Mouse (Mus musculus): ENCODE data around the gene Zp3. TPM values are rescaled to one million over a fixed set of nuclear protein-coding genes. Genes with fewer than 3 reads are reported as not detected.

The Zp3 gene
- polyA plus RNA-seq, 1 experiment from 2014 or later = not detected

DNA sequence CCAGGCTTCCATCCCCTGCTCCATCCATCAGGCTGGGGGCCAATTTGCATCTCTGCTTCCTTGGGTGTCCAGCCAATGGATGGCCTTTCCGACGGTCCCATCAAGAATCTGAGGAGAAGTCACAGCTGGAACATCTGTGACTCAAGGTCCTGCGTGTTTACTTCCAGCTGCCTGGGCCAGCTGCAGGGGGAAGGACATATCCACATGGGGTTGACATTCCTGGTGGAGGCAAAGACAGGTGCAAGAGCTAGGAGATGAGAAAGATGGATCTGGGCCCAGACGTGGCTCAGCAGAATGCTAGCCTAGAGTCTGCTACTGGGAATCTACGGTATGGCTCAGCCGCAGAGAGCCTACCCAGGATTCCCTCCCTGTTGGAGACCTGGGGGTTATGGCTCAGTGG is 9.7 kb upstream of the Zp3 start:
- Histone ChIP-seq H3K27ac (ENCODE audit: low read depth, low read length) (no peak overlapping the region), H3K9me3 (ENCODE audit: control insufficient read depth, low read length) (no peaks in the 10 kb centered on the region), H3K9ac (ENCODE audit: low read depth, low read length) (no peak overlapping the region), H3K4me3 (ENCODE audit: low read length) (no peak overlapping the region), H3K4me1 (ENCODE audit: control insufficient read depth, insufficient read depth, low read depth, low read length) (peaks cover 4% of the 10 kb centered on the region), H3K27me3 (replicated peaks; ENCODE audit: control insufficient read depth, insufficient read depth, low read length) (no peaks in the 10 kb centered on the region), H3K4me2 (ENCODE audit: low read length) (no peak overlapping the region), H3K36me3 (ENCODE audit: control insufficient read depth, insufficient read depth, low read length) (no peaks in the 10 kb centered on the region)
- no peak for ATAC-seq
- 80% methylated on average over 6 of the region's 6 CpGs for WGBS

DNA sequence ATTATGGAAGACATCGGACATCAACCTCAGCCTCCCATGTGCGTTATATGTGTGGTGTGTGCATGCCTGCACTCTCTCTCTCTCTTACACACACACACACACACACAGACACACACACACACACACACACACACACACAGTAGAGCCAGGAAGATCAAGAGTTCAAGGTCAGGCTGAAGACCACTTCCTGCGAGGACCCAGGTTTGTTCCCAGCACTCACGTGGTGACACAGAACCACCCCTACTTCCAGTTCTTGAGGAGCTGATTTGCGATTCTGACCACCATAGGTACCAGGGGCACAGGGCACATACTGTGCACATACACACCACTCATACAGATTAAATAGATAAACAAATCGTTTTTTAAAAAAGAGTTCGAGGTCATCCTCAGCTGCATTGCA is 8.0 kb upstream of the Zp3 start:
- WGBS = 92% methylated on average over 7 of the region's 7 CpGs
- Histone ChIP-seq H3K27me3 (replicated peaks; ENCODE audit: control insufficient read depth, insufficient read depth, low read length) (no peaks in the 10 kb centered on the region), H3K9ac (ENCODE audit: low read depth, low read length) (no peak overlapping the region), H3K36me3 (ENCODE audit: control insufficient read depth, insufficient read depth, low read length) (no peaks in the 10 kb centered on the region), H3K27ac (ENCODE audit: low read depth, low read length) (no peak overlapping the region), H3K4me3 (ENCODE audit: low read length) (no peak overlapping the region), H3K9me3 (ENCODE audit: control insufficient read depth, low read length) (no peaks in the 10 kb centered on the region), H3K4me1 (ENCODE audit: control insufficient read depth, insufficient read depth, low read depth, low read length) (no peaks in the 10 kb centered on the region), H3K4me2 (ENCODE audit: low read length) (no peak overlapping the region)
- ATAC-seq = no peak

DNA sequence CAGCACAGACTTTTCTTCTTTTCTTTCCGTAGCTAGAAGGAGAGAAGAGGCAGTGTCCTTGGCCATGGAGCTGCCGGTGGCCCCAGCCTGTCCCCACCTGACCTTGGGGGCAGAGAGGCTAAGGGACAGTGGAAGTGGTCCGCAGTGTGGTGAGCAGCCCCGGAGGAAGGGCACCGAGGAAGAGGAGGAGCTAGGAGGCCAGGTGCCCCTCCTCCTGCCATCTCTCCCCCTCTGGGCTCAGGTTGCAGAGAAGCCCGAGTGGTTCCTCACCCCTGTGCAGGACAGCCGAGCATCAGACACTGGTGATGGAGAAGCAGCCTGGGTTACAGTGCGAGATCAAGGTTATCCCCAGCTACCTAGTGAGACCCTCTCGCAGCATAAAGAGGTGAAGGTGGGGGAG is 5.5 kb upstream of the Zp3 start, which contains the start of gene Ssc4d:
Gene Ssc4d (minus strand): TSS at position 167 of the 400 bp plus-strand sequence.
- no peak within 1 kb of the TSS for H3K4me2 ChIP-seq (ENCODE audit: low read length)
- H3K9ac ChIP-seq (ENCODE audit: low read depth, low read length) = no peak within 1 kb of the TSS
- H3K36me3 ChIP-seq (ENCODE audit: control insufficient read depth, insufficient read depth, low read length) = no peaks in the 10 kb centered on the region
- no peaks in the 10 kb centered on the region for H3K9me3 ChIP-seq (ENCODE audit: control insufficient read depth, low read length)
- no peaks in the 10 kb centered on the region for H3K27me3 ChIP-seq (replicated peaks; ENCODE audit: control insufficient read depth, insufficient read depth, low read length)
- no peaks in the 10 kb centered on the region for H3K4me1 ChIP-seq (ENCODE audit: control insufficient read depth, insufficient read depth, low read depth, low read length)
- ATAC-seq = no peak
- H3K4me3 ChIP-seq (ENCODE audit: low read length) = no peak within 1 kb of the TSS
- 28% methylated on average over 9 of the region's 9 CpGs for WGBS
- no peak within 1 kb of the TSS for H3K27ac ChIP-seq (ENCODE audit: low read depth, low read length)

DNA sequence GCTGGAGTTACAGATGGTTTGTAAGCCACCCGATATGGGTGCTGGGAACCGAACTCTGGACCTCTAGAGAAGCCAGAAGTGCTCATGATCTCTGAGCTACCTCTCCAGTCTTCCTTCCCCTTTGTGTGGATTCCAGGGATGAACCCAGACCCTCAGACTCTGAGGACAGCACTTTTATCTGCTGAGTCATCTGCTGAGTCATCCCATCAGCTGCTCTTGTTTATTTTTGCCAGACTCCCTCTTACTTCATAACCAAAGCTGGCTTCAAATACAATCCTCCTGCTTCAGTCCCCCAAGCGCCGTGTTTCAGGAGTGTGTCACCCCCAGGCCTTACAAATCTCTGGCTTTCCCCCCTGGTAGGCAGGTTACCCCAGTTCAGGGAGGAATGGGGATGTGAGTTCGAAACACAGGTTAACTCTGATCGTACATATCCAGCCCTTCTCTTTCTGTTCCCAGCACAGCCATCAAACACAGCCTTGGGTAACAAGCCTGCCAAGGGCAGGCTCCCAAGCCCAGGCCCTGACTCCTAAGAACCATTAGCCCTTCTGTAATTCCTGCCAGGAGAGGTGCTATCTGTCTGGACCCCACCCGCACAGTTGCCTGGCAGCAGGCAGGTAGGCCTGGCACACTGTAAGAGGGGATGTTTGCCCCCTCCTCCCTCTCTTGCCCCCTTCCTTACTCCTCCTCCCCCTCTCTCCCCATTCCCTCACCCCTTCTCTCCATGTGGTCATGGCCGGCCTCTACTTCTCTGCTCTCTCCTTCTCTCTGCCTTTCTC is 3.8 kb upstream of the Zp3 start:
- Histone ChIP-seq H3K9ac (ENCODE audit: low read depth, low read length) (no peak overlapping the region), H3K4me1 (ENCODE audit: control insufficient read depth, insufficient read depth, low read depth, low read length) (no peaks in the 10 kb centered on the region), H3K4me3 (ENCODE audit: low read length) (no peak overlapping the region), H3K36me3 (ENCODE audit: control insufficient read depth, insufficient read depth, low read length) (no peaks in the 10 kb centered on the region), H3K4me2 (ENCODE audit: low read length) (no peak overlapping the region), H3K9me3 (ENCODE audit: control insufficient read depth, low read length) (no peaks in the 10 kb centered on the region), H3K27ac (ENCODE audit: low read depth, low read length) (no peak overlapping the region), H3K27me3 (replicated peaks; ENCODE audit: control insufficient read depth, insufficient read depth, low read length) (no peaks in the 10 kb centered on the region)
- no peak for ATAC-seq
- 94% methylated on average over 8 of the region's 8 CpGs for WGBS

DNA sequence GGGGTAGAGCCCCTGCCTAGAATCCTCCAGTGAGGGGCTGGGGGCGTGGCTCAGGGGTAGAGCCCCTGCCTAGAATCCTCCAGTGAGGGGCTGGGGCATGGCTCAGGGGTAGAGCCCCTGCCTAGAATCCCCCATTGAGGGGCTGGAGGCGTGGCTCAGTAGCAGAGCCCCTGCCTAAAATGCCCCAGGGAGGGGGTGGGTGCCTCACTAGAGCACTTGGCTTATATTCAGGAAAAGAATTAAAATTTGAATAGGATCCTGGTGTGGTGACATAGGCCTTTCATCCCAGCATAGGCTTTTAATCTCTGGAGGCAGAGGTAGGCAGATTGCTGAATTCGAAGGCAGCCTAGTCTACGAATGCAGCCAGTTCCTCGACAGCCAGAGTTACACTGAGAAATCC is 518 bp upstream of the Zp3 start:
- Histone ChIP-seq H3K9me3 (ENCODE audit: control insufficient read depth, low read length) (no peaks in the 10 kb centered on the region), H3K9ac (ENCODE audit: low read depth, low read length) (no peak overlapping the region), H3K4me1 (ENCODE audit: control insufficient read depth, insufficient read depth, low read depth, low read length) (no peaks in the 10 kb centered on the region), H3K36me3 (ENCODE audit: control insufficient read depth, insufficient read depth, low read length) (no peaks in the 10 kb centered on the region), H3K4me3 (ENCODE audit: low read length) (no peak overlapping the region), H3K27me3 (replicated peaks; ENCODE audit: control insufficient read depth, insufficient read depth, low read length) (no peaks in the 10 kb centered on the region), H3K4me2 (ENCODE audit: low read length) (no peak overlapping the region), H3K27ac (ENCODE audit: low read depth, low read length) (no peak overlapping the region)
- no peak for ATAC-seq
- WGBS = 84% methylated on average over 5 of the region's 5 CpGs

DNA sequence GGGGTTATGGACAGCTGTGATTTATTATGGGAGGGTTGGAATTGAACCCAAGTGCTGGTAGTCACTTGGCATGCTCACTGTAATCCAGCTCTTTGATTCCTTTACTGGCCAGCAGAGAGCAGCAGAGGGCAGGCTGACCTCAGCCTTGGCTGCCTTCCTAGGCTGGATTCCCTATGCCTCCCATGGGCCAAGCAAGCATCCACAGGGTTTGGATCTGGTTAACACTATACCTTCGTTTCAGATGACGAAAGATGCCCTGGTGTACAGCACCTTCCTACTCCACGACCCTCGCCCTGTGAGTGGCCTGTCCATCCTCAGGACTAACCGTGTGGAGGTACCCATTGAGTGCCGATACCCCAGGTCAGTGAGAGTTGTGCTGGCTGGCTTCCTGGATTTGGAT is 2.5 kb downstream of the Zp3 start:
- Histone ChIP-seq H3K27ac (ENCODE audit: low read depth, low read length) (no peak overlapping the region), H3K27me3 (replicated peaks; ENCODE audit: control insufficient read depth, insufficient read depth, low read length) (no peaks in the 10 kb centered on the region), H3K9ac (ENCODE audit: low read depth, low read length) (no peak overlapping the region), H3K9me3 (ENCODE audit: control insufficient read depth, low read length) (no peaks in the 10 kb centered on the region), H3K4me1 (ENCODE audit: control insufficient read depth, insufficient read depth, low read depth, low read length) (no peaks in the 10 kb centered on the region), H3K4me3 (ENCODE audit: low read length) (no peak overlapping the region), H3K36me3 (ENCODE audit: control insufficient read depth, insufficient read depth, low read length) (no peaks in the 10 kb centered on the region), H3K4me2 (ENCODE audit: low read length) (no peak overlapping the region)
- WGBS = 37% methylated on average over 6 of the region's 6 CpGs
- no peak for ATAC-seq

DNA sequence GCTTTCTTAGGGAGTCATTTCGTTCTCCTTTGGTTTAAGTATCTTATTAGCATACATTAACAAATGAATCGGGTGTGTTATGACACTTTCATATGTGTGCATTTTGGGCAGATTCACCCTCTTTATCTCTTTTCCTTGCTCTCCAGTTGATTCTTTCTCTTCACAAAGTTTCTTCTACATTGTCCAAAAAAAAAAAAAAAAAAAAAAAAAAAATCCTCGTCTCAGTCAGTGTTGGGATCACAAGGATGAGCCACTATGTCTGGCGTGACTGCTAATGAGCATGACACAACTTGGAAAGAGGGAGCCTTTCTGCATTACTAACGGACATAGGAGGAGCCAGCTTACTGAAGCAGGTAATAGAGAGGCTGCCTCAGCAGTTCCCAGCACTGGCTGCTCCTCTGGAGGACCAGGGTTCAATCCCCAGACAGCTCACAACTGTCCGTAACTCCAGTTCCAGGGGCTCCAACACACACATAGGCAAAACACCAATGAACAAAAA is 4.7 kb downstream of the Zp3 start:
- no peak overlapping the region for H3K4me2 ChIP-seq (ENCODE audit: low read length)
- H3K9me3 ChIP-seq (ENCODE audit: control insufficient read depth, low read length) = no peaks in the 10 kb centered on the region
- H3K27me3 ChIP-seq (replicated peaks; ENCODE audit: control insufficient read depth, insufficient read depth, low read length) = no peaks in the 10 kb centered on the region
- H3K9ac ChIP-seq (ENCODE audit: low read depth, low read length) = no peak overlapping the region
- no peak overlapping the region for H3K27ac ChIP-seq (ENCODE audit: low read depth, low read length)
- 64% methylated on average over 6 of the region's 6 CpGs for WGBS
- H3K4me3 ChIP-seq (ENCODE audit: low read length) = no peak overlapping the region
- no peak for ATAC-seq
- H3K36me3 ChIP-seq (ENCODE audit: control insufficient read depth, insufficient read depth, low read length) = no peaks in the 10 kb centered on the region
- H3K4me1 ChIP-seq (ENCODE audit: control insufficient read depth, insufficient read depth, low read depth, low read length) = no peaks in the 10 kb centered on the region

DNA sequence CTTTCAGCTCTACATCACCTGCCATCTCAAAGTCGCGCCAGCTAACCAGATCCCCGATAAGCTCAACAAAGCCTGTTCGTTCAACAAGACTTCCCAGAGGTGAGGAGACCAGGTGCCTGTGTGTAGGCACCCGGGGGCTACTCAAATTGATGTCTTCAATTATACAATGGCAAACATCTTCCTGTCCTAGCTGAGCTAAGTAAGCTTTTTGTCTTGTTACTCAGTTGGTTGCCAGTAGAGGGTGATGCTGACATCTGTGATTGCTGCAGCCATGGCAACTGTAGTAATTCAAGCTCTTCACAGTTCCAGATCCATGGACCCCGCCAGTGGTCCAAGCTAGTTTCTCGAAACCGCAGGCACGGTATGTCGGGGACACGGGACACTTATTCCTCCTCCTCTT is 7.3 kb downstream of the Zp3 start:
- Histone ChIP-seq H3K9ac (ENCODE audit: low read depth, low read length) (no peak overlapping the region), H3K4me2 (ENCODE audit: low read length) (no peak overlapping the region), H3K27me3 (replicated peaks; ENCODE audit: control insufficient read depth, insufficient read depth, low read length) (no peaks in the 10 kb centered on the region), H3K9me3 (ENCODE audit: control insufficient read depth, low read length) (no peaks in the 10 kb centered on the region), H3K4me3 (ENCODE audit: low read length) (no peak overlapping the region), H3K4me1 (ENCODE audit: control insufficient read depth, insufficient read depth, low read depth, low read length) (no peaks in the 10 kb centered on the region), H3K36me3 (ENCODE audit: control insufficient read depth, insufficient read depth, low read length) (no peaks in the 10 kb centered on the region), H3K27ac (ENCODE audit: low read depth, low read length) (no peak overlapping the region)
- no peak; the same call in 1 of the 2 replicates for ATAC-seq
- WGBS = 52% methylated on average over 11 of the region's 11 CpGs

DNA sequence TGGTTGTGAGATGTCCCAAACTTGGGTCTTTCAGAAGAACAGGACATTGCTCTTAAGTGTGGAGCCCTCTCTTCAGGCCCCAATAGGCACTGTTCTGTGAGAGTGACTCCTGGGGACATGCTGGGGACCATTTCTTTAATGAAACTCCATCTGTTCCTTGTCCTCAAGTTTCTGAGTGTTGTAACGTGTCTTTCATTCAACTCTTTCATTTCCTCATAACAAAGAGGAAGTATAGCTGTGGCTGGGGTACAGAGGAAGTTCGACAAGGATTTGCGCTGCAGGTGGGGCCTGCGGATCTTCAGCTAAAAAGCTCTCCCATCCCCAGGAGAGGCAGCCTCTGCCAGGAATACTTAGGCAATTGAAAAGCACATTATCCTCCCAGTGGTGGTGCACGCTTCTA is 10.7 kb downstream of the Zp3 start:
- no peak for ATAC-seq
- Histone ChIP-seq H3K9me3 (ENCODE audit: control insufficient read depth, low read length) (no peaks in the 10 kb centered on the region), H3K4me1 (ENCODE audit: control insufficient read depth, insufficient read depth, low read depth, low read length) (peaks cover 3% of the 10 kb centered on the region; the same call in 1 of the 2 replicates), H3K27ac (ENCODE audit: low read depth, low read length) (no peak overlapping the region), H3K4me3 (ENCODE audit: low read length) (no peak overlapping the region), H3K4me2 (ENCODE audit: low read length) (no peak overlapping the region), H3K27me3 (replicated peaks; ENCODE audit: control insufficient read depth, insufficient read depth, low read length) (no peaks in the 10 kb centered on the region), H3K9ac (ENCODE audit: low read depth, low read length) (no peak overlapping the region), H3K36me3 (ENCODE audit: control insufficient read depth, insufficient read depth, low read length) (no peaks in the 10 kb centered on the region)
- WGBS = 74% methylated on average over 5 of the region's 5 CpGs
